Mouse (Mus musculus) forebrain, embryonic 13.5 days (tissue): ENCODE measurements at regions not wholly inside any gene's neighbourhood (a gene's known extent, or its start where the extent isn't known, plus 50 kb on each side); places are given as distances from the start of the nearest gene placed in this dataset.

Experiments used
- ATAC-seq: fragments of 200-750 bp; cut with Nextera tagmentation; 2 replicates; pipeline ENCODE4 v1.8.0; 2017
- H3K27ac ChIP-seq: fragments of 300-500 bp; sonication (generic); 2 replicates; pipeline ENCODE4 v1.5.1; 2015; ENCODE audit warnings: inconsistent platforms, mild to moderate bottlenecking, moderate library complexity
- H3K27me3 ChIP-seq: fragments of 300-500 bp; sonication (generic); 2 replicates; pipeline ENCODE4 v1.6.1; 2015; ENCODE audit warnings: mild to moderate bottlenecking, inconsistent platforms
- H3K36me3 ChIP-seq: fragments of 300-500 bp; sonication (generic); 2 replicates; pipeline ENCODE4 v1.6.1; 2015; ENCODE audit warnings: mild to moderate bottlenecking, inconsistent platforms; ENCODE audit not compliant: poor library complexity, severe bottlenecking
- H3K4me1 ChIP-seq: fragments of 300-500 bp; sonication (generic); 2 replicates; pipeline ENCODE4 v1.6.1; 2015; ENCODE audit warnings: inconsistent platforms
- H3K4me2 ChIP-seq: fragments of 300-500 bp; sonication (generic); 2 replicates; pipeline ENCODE4 v1.6.1; 2015; ENCODE audit warnings: inconsistent platforms, mild to moderate bottlenecking, moderate library complexity
- H3K4me3 ChIP-seq: fragments of 300-500 bp; sonication (generic); 2 replicates; pipeline ENCODE4 v1.5.1; 2015; ENCODE audit warnings: mild to moderate bottlenecking, inconsistent platforms
- H3K9ac ChIP-seq: fragments of 300-500 bp; sonication (generic); 2 replicates; pipeline ENCODE4 v1.6.1; 2015; ENCODE audit warnings: mild to moderate bottlenecking, inconsistent platforms
- H3K9me3 ChIP-seq: fragments of 300-500 bp; sonication (generic); replicated peaks from 2 replicates; pipeline ENCODE4 v1.6.1; 2016; ENCODE audit warnings: inconsistent platforms
- WGBS: fragments of 180-500 bp; shearing (Covaris S2); methylation state at CpG from one replicate; pipeline ENCODE4 v1.1.7; 2015; 5-methylcytosine and 5-hydroxymethylcytosine counted together

GRCm38 (mm10) chr11:23996250-23996649 lies 78.6 kb downstream of the A830031A19Rik start:
- Histone ChIP-seq H3K9ac (no peak overlapping the region), H3K4me1 (0 out of 2 replicates have a peak, but pooled peaks cover 3% of the 10 kb centered on the region), H3K27me3 (no peaks in the 10 kb centered on the region), H3K27ac (no peak overlapping the region), H3K4me2 (no peak overlapping the region), H3K4me3 (no peak overlapping the region), H3K36me3 (no peaks in the 10 kb centered on the region), H3K9me3 (no peaks in the 10 kb centered on the region)
- 0 out of 2 replicates have a peak, but pooled peaks have one; percentile 27 for ATAC-seq
- whole genome bisulfite sequencing, result 74% methylated on average over 9 of the region's 9 CpGs

- Histone ChIP-seq H3K27ac (no peak overlapping the region), H3K27me3 (no peaks in the 10 kb centered on the region), H3K9me3 (no peaks in the 10 kb centered on the region), H3K4me1 (0 out of 2 replicates have a peak, but pooled peaks cover 3% of the 10 kb centered on the region), H3K9ac (no peak overlapping the region), H3K4me3 (no peak overlapping the region), H3K4me2 (no peak overlapping the region), H3K36me3 (no peaks in the 10 kb centered on the region)
- ATAC-seq, result no peak
Observed at GRCm38 (mm10) chr11:23994160-23994559, 80.7 kb downstream of the A830031A19Rik start.

GRCm38 (mm10) chr11:23987532-23988450 lies 87.1 kb downstream of the A830031A19Rik start:
- H3K27ac ChIP-seq, result no peak overlapping the region

GRCm38 (mm10) chr11:23985231-23985630 lies 89.6 kb downstream of the A830031A19Rik start:
- 93% methylated on average over 3 of the region's 3 CpGs for WGBS
- no peaks in the 10 kb centered on the region for H3K27me3 ChIP-seq

More at GRCm38 (mm10) chr11:23987532-23988450, 87.1 kb downstream of the A830031A19Rik start:
- no peaks in the 10 kb centered on the region for H3K27me3 ChIP-seq
- H3K9ac ChIP-seq, result no peak overlapping the region
- no peaks in the 10 kb centered on the region for H3K36me3 ChIP-seq
- no peak overlapping the region for H3K4me3 ChIP-seq
- no peak overlapping the region for H3K4me2 ChIP-seq
- no peaks in the 10 kb centered on the region for H3K4me1 ChIP-seq
- H3K9me3 ChIP-seq, result no peaks in the 10 kb centered on the region
- ATAC-seq, result no peak
- 74% methylated on average over 7 of the region's 7 CpGs for WGBS

GRCm38 (mm10) chr11:23979332-23979731 lies 84.3 kb upstream of the Papolg start:
- Histone ChIP-seq H3K36me3 (no peaks in the 10 kb centered on the region), H3K9ac (no peak overlapping the region), H3K27ac (no peak overlapping the region), H3K9me3 (no peaks in the 10 kb centered on the region), H3K27me3 (no peaks in the 10 kb centered on the region), H3K4me3 (no peak overlapping the region), H3K4me1 (no peaks in the 10 kb centered on the region), H3K4me2 (no peak overlapping the region)
- 9% methylated on average over 5 of the region's 5 CpGs for WGBS
- peak; percentile 93 for ATAC-seq

More at GRCm38 (mm10) chr11:23985231-23985630, 89.6 kb downstream of the A830031A19Rik start:
- ATAC-seq, result no peak
- no peaks in the 10 kb centered on the region for H3K36me3 ChIP-seq
- no peak overlapping the region for H3K4me2 ChIP-seq
- no peak overlapping the region for H3K9ac ChIP-seq
- H3K4me1 ChIP-seq, result no peaks in the 10 kb centered on the region
- H3K4me3 ChIP-seq, result no peak overlapping the region
- no peaks in the 10 kb centered on the region for H3K9me3 ChIP-seq
- no peak overlapping the region for H3K27ac ChIP-seq

- no peak for ATAC-seq
- H3K27ac ChIP-seq, result no peak overlapping the region
- no peaks in the 10 kb centered on the region for H3K36me3 ChIP-seq
- no peak overlapping the region for H3K9ac ChIP-seq
- no peak overlapping the region for H3K4me3 ChIP-seq
- H3K4me2 ChIP-seq, result no peak overlapping the region
- WGBS, result 76% methylated on average over 5 of the region's 5 CpGs
- H3K27me3 ChIP-seq, result no peaks in the 10 kb centered on the region
- H3K4me1 ChIP-seq, result no peaks in the 10 kb centered on the region
- no peaks in the 10 kb centered on the region for H3K9me3 ChIP-seq
Observed at GRCm38 (mm10) chr11:23978300-23978699, 83.2 kb upstream of the Papolg start.

GRCm38 (mm10) chr11:23977096-23977495 lies 82.0 kb upstream of the Papolg start:
- no peak overlapping the region for H3K9ac ChIP-seq
- no peak overlapping the region for H3K4me3 ChIP-seq
- H3K9me3 ChIP-seq, result no peaks in the 10 kb centered on the region
- no peaks in the 10 kb centered on the region for H3K36me3 ChIP-seq
- no peaks in the 10 kb centered on the region for H3K27me3 ChIP-seq
- no peak overlapping the region for H3K27ac ChIP-seq
- H3K4me2 ChIP-seq, result no peak overlapping the region
- WGBS, result 90% methylated on average over 8 of the region's 8 CpGs
- no peak for ATAC-seq
- no peaks in the 10 kb centered on the region for H3K4me1 ChIP-seq

- peak overlapping the region; percentile 21 for H3K4me2 ChIP-seq
- 0 out of 2 replicates have a peak, but pooled peaks have one; percentile 45 for ATAC-seq
Observed at GRCm38 (mm10) chr11:23954323-23954722, 59.3 kb upstream of the Papolg start.

GRCm38 (mm10) chr11:23945966-23946365 lies 50.9 kb upstream of the Papolg start:
- H3K9me3 ChIP-seq, result no peaks in the 10 kb centered on the region
- no peak overlapping the region for H3K9ac ChIP-seq
- H3K36me3 ChIP-seq, result no peaks in the 10 kb centered on the region

More at GRCm38 (mm10) chr11:23954323-23954722, 59.3 kb upstream of the Papolg start:
- no peaks in the 10 kb centered on the region for H3K4me1 ChIP-seq
- no peak overlapping the region for H3K27ac ChIP-seq
- no peaks in the 10 kb centered on the region for H3K9me3 ChIP-seq
- H3K9ac ChIP-seq, result no peak overlapping the region
- H3K4me3 ChIP-seq, result no peak overlapping the region
- WGBS, result 6% methylated on average over 4 of the region's 4 CpGs
- no peaks in the 10 kb centered on the region for H3K36me3 ChIP-seq
- H3K27me3 ChIP-seq, result no peaks in the 10 kb centered on the region

More at GRCm38 (mm10) chr11:23945966-23946365, 50.9 kb upstream of the Papolg start:
- H3K4me3 ChIP-seq, result no peak overlapping the region
- H3K4me1 ChIP-seq, result no peaks in the 10 kb centered on the region
- no peak overlapping the region for H3K27ac ChIP-seq
- H3K27me3 ChIP-seq, result no peaks in the 10 kb centered on the region
- ATAC-seq, result no peak
- H3K4me2 ChIP-seq, result no peak overlapping the region
